Mouse (Mus musculus) ES-Bruce4 (cell line): ENCODE measurements around the gene Gatad2a.

Source experiments
- CTCF ChIP-seq: IDR thresholded peaks from one replicate; pipeline ENCODE4 v1.8.1; 2011; ENCODE audit warnings: low read depth, low read length
- EP300 ChIP-seq: IDR thresholded peaks from 2 replicates; pipeline ENCODE4 v1.6.1; 2011; ENCODE audit warnings: low read depth, low read length; ENCODE audit not compliant: insufficient read depth
- POLR2A ChIP-seq: IDR thresholded peaks from one replicate; pipeline ENCODE4 v1.8.1; 2011; ENCODE audit warnings: low read length; ENCODE audit not compliant: insufficient read depth

GRCm38 (mm10) chr8:70012763-70013162 is 16.6 kb upstream of the Gatad2a start:
- TF ChIP-seq CTCF (no peak), POLR2A (no peak), EP300 (no peak)
